Mouse (Mus musculus): ENCODE data around the gene Slc5a2.

DNA sequence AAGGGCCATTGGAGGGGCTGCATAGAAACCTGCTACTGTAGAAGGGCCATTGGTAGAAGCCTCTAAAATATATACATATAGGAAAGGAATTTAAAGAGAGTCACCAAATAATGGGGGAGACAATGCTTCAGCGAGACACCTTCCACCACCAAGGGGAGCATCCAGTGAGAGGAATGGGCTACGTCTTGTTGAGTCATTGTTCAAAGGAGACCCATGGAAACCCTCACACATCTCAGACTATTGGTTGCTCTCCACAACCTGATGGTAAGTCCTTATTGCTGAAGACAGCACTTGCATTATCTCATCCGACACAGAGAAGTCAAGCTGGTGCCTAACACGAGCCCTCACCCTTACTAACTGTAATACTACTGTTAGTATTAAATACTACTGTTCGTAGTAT, 9.7 kb upstream of the Slc5a2 start:
- no peak for TF ChIP-seq POLR2A (IDR thresholded peaks at IDR 0.05; ENCODE audit: control insufficient read depth, low read depth, low read length)
- no peak for TF ChIP-seq CTCF (IDR thresholded peaks at IDR 0.05; ENCODE audit: control insufficient read depth, insufficient read depth, insufficient replicate concordance, low read depth, low read length)
